Mouse (Mus musculus) testis, adult 2 months (tissue): ENCODE measurements around the gene Grm3.

ENCODE experiments used
- CTCF ChIP-seq: fragments of 200-500 bp; IDR thresholded peaks from 2 replicates; pipeline ENCODE4 v1.5.1; 2012; ENCODE audit warnings: low read depth, mild to moderate bottlenecking, inconsistent platforms, low read length, moderate library complexity; ENCODE audit not compliant: control insufficient read depth, insufficient read depth, insufficient replicate concordance
- POLR2A ChIP-seq: fragments of 200-500 bp; IDR thresholded peaks from 2 replicates; pipeline ENCODE4 v1.6.1; 2012; ENCODE audit warnings: low read depth, mild to moderate bottlenecking, inconsistent platforms, low read length, moderate library complexity; ENCODE audit not compliant: control insufficient read depth

GRCm38 (mm10) chr5:9623095-9623459 is 101.9 kb downstream of the Grm3 start:
- TF ChIP-seq CTCF (no peak), POLR2A (no peak)
